Mouse (Mus musculus): ENCODE results near the gene Fli1.

Fli1 gene

DNA sequence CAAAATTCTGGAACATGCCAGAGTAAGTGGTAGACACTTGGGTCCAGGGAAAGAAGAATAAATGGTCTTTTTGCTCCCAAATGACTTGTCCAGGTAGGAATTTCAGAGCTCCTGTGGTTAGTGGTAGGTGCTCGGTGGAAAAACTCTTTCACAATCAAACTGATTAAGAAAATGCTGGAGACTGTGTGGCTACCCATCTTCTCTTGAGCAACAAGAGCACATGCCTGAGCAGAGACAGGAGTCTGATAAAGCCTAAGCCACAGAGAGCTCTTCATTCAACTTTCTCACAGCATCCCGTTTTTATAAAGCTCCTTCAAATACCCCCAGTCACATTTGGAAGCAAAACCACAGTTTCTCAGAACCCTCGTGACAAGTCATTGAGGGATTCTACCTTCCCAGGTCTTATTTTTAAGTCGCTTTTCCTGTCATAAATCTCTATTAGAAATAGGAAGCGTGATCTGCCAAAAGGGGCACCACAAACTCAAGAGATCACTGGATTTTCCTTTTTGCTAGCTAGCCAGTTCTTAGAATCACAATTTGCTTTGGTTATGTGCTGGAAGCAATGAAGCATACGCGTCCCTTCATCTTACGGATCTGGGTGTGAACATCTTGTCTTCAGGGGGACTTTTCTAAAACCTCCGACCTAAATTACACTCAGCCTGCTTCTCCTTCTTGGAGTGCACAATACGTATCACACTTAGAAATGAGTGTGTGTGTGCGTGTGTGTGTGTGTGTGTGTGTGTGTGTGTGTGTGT, 40.2 kb downstream of the Fli1 start:
- DNase-seq (ENCODE audit: low read depth, low spot score), result no peak

DNA sequence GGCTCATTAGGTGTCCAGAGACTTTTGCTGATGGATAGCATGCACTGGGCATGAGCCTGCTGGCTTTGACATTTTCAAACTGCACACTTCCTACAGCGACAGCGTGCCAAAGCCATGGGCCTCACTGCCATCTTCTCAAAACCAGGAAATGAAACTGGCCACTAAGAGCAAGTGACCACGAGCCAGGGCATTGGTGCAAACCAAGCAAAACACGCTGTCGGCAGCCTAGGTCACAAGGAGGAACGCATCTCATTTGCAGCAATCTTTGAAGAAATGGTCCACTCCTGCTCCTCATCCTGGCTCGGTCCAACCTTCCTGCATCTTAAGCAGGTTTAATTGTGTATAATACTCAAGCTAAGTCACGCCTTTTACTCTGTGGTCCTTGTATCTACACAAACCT, 41.8 kb downstream of the Fli1 start:
- peak; percentile 58 for DNase-seq (ENCODE audit: low read depth, low spot score)

- DNase-seq (ENCODE audit: low read depth, low spot score), result no peak
These were observed 42.6 kb downstream of the Fli1 start for GRCm38 (mm10) chr9:32500063-32500462.

DNA sequence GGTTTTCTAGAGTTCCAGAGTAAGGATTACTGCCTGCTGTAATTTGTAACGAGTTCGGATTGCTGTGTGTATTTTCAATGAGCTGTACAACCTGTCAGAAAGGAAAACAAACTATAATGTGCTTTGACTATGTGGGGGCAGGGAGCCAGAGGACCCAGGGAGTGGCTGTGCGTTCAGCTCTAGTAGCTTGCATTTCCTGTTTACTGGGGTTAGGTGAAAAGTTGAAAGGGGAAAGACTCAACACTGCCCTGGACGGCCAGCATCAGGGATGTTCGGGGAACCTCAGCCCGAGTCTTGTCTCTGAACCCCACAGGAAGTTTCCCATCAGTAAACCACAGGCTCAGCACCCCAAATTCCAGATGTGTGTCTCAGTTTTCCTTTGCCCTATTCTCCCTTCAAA, 43.2 kb downstream of the Fli1 start:
- DNase-seq (ENCODE audit: low read depth, low spot score), result no peak

- DNase-seq (ENCODE audit: low read depth, low spot score), result no peak
These were observed 47.0 kb downstream of the Fli1 start for GRCm38 (mm10) chr9:32495643-32495997.

GRCm38 (mm10) chr9:32494891-32495642, 47.6 kb downstream of the Fli1 start:
- DNase-seq (ENCODE audit: low read depth, low spot score), result no peak

- DNase-seq (ENCODE audit: low read depth, low spot score), result no peak
These were observed 48.9 kb downstream of the Fli1 start for GRCm38 (mm10) chr9:32493588-32494423.

DNA sequence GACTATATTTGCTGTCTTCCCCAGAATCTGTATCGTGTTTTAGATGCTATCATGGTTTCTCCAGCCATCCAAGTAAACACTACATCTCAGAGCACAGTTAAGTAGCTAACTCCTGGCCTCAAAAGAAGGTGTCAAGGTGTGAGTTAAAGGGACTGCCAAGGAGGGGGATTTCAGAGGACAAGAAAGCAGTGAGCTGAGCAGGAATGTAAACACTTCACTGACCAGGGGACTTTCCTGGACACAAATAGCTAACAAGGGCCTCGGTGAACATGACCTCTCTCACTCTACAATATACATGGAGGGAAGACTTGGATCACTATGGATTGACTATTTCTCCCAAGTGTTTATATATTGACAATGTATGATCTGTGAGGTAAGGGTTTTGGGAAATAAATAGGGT, 49.9 kb downstream of the Fli1 start:
- DNase-seq (ENCODE audit: low read depth, low spot score), result no peak

GRCm38 (mm10) chr9:32491484-32491883, 51.2 kb downstream of the Fli1 start:
- peak; percentile 50 for DNase-seq (ENCODE audit: low read depth, low spot score)

DNA sequence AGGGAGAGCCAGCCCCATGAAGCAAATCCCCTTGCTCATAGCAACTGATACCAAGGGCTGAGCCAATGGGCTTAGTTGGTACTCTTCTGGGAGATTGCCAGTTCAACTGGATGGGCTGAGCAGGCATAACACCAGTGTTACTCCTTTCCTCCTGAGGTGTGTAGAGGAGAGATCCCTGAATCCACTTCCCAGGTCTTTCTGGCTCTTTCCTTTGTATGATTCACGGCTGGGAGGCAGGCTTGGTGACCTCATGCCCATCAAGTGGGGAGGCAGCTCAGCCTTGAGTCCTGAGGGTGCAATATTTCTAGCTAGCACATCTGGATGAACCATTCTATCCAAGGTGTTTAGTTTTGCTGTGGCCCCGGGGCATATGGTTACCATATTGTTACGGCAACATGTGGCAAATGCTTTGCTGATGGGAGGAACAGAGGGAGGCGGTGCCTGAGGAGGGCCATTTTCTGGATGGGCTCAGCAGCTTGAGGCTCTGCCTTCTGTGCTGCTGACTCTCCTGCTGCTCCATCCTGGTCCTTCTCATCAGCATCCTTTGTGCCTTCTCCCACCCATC, 52.8 kb downstream of the Fli1 start:
- DNase-seq (ENCODE audit: low read depth, low spot score), result no peak

- no peak for DNase-seq (ENCODE audit: low read depth, low spot score)
These were observed 53.3 kb downstream of the Fli1 start for GRCm38 (mm10) chr9:32489315-32489714.

GRCm38 (mm10) chr9:32488627-32489026, 54.0 kb downstream of the Fli1 start:
- no peak for DNase-seq (ENCODE audit: low read depth, low spot score)

GRCm38 (mm10) chr9:32487823-32488222, 54.8 kb downstream of the Fli1 start:
- no peak for DNase-seq (ENCODE audit: low read depth, low spot score)

DNA sequence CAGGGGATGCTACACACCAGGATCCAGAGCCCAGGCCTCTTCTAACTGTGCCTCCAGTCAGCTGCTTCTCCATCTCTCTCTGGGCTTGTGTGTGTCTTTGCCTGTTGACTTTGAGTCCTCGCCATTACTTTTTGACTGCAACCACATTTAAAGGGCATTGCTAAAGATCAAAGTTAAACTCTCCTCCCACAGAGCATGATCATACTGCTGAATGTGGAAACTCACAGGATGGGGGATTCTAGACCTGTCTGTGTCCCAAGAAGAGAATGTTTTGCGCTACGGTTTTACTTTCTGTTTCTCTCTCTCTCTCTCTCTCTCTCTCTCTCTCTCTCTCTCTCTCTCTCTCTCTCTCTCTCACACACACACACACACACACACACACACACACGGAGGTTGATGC, 55.3 kb downstream of the Fli1 start:
- DNase-seq (ENCODE audit: low read depth, low spot score), result no peak

DNA sequence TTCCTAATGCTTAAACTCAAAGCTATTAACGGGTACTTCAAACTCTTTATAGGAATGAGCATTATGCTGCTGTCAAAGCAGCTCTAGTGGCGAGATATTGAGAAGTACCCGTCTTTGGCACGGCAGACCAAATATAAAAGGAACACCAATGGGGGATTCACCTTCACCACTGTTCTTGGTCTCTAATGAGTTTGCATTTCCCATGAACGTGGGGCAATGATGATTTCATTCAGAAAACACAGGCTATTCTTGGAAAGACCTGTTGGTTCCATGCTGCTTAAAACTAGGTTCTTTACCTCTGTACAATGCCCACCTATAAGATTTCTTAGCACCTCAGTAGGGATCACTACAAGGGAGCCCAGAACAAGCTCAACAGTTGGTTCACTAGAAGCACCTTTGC, 62.2 kb downstream of the Fli1 start:
- DNase-seq (ENCODE audit: low read depth, low spot score), result no peak

DNA sequence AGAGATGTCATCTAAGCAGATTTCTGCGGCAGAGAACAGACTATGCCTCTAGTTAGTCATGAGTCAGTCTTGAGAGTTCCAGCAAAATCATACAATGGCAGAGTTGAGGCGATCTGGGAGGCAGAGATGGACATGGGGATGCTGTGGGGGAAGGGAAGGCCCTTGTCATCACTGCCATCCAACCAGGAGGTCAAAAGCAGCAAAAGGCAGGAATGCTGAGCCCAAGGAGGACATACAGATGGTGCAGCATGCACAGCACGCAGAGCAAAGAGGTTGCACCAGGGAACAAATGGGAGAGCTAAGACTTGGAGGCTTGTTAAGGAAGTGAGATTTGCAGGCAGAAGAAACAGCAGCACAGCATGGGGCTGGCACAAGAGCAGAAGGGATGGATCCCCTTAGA, 63.9 kb downstream of the Fli1 start:
- DNase-seq (ENCODE audit: low read depth, low spot score), result no peak

DNA sequence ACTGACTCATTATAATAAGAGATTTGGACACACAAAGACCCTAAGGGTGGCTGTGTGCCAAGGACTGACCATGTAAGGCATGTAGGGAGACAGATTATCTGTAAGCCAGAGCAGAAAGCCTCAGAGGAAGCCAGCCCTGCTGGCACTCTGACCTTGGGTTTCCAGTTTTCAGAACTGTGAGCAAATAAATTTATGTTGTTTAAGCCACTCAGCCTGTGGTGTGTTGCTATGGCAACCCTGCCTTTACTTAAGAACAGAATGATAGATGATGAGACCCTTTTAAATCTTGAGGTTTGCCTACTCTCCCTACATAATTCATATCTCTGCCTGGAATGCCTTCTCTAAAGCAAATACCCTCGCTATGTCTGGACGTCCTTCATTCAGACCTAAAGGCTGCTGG, 64.6 kb downstream of the Fli1 start:
- DNase-seq (ENCODE audit: low read depth, low spot score), result no peak

DNA sequence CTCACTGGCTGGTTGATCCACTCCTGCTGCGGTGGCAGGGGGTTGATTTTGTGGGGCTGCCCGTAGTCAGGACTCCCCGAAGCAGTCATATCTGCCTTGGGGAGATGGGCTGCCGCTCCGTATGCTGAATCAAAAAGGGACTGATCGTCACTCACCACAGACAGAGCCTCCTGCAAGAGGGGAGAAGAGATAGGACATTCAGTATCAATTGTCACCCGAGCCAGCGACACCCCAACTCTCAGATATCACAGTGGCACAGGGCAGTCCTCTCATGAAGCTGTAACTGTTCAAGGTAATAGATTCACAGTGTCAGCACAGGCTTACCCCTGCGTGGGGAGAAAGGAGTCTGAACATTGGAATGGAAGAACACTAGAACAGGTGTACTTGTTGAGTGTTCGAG, 66.1 kb downstream of the Fli1 start:
- no peak for DNase-seq (ENCODE audit: low read depth, low spot score)

- peak; percentile 36 for DNase-seq (ENCODE audit: low read depth, low spot score)
These were observed 67.9 kb downstream of the Fli1 start for GRCm38 (mm10) chr9:32474621-32475390.

DNA sequence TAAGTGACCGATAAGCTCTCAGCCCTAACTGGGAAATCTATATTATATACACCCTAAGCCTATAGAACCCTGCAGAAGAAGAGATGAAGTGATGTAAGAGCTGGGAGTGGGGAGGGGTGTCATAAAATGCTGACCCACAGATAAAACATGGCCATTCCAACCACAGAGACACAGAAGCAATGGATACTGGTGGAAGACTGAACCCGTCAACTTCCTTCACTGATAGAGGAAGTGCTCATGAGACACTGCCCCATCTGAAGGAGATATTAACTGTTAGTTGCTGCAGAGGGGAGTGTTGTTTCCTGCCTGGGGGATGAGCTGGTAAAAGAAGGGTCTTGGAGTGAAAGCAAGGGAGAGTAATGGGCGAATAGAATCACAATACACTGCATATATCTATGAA, 70.3 kb downstream of the Fli1 start:
- no peak for DNase-seq (ENCODE audit: low read depth, low spot score)

- DNase-seq (ENCODE audit: low read depth, low spot score), result no peak
These were observed 73.4 kb downstream of the Fli1 start for GRCm38 (mm10) chr9:32469123-32469751.
